Mouse (Mus musculus): ENCODE data around the gene Scrt2.

- TF ChIP-seq CTCF (IDR thresholded peaks at IDR 0.05; ENCODE audit: extremely low read depth, insufficient read length, insufficient replicate concordance, low read depth, low read length) (no peak), POLR2A (IDR thresholded peaks at IDR 0.05; ENCODE audit: low read depth, low read length) (no peak)
Observed at GRCm38 (mm10) chr2:152077337-152077736, 4.0 kb upstream of the Scrt2 start.

Data from small intestine, adult 2 months (tissue).